Mouse (Mus musculus): Measurements from ENCODE around the gene Gm10799.

Gm10799 gene

GRCm38 (mm10) chr2:104064152-104064551 lies 4.2 kb downstream of the Gm10799 start:
- DNase-seq = no peak

DNA sequence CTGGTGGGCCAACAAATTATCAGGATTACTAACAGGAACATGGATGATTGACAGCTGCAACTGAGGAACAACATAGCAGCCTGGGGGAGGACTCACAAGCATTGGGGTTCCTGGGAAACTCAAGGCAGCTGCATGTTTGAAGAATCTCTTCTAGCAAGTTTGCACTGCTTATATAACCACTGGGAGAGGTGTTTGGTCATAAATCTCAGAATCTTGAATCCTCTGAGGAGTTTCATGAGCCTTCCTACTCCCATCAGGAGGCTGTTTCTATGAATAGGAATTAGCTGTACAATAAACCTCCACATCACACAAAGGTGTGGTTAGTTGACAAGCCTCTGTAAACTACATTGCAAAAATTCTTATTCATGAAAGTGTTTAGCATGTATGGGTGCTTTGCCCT lies 5.7 kb downstream of the Gm10799 start:
- DNase-seq = no peak

GRCm38 (mm10) chr2:104060996-104061395 lies 7.4 kb downstream of the Gm10799 start:
- DNase-seq = no peak

DNA sequence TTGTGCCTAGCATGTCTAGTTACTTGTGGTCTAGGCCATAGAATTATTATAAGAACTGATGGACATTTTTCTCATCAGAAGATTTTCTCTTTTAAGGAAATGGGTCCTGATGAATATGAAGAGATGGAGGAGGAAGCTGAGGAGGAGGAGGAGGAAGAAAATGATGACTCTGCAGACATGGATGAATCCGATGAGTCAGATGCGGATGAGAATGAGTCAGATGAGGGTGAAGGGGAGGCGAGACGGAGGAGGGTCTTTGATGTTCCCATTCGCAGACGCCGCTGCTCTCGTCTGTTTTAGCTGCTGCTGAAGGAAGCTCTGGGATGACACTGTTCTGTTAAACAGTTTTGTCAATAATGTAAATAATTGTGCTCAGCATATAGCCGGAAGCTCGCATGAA lies 8.6 kb downstream of the Gm10799 start:
- DNase-seq = no peak

- no peak for DNase-seq
These were observed 9.4 kb downstream of the Gm10799 start for GRCm38 (mm10) chr2:104058954-104059353.

DNA sequence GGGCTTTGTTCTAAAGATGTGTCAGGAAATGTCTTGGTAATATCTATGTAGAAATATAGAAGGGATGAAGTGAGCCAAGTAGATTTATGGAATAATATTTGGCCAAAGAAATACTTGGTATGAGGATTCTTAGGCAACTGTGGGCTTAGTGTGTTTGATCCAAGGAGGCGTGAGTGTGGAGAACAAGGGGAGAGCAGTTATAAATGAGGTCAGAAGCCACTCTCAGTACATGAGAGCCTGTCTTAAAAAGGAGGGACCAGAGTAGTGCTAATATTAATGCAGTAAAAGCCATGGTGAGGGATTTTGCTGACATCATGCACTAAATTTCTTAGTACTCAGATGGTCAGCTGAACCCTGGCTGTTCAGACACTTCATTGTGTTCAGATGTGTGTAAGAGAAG lies 10.0 kb downstream of the Gm10799 start:
- DNase-seq = no peak

DNA sequence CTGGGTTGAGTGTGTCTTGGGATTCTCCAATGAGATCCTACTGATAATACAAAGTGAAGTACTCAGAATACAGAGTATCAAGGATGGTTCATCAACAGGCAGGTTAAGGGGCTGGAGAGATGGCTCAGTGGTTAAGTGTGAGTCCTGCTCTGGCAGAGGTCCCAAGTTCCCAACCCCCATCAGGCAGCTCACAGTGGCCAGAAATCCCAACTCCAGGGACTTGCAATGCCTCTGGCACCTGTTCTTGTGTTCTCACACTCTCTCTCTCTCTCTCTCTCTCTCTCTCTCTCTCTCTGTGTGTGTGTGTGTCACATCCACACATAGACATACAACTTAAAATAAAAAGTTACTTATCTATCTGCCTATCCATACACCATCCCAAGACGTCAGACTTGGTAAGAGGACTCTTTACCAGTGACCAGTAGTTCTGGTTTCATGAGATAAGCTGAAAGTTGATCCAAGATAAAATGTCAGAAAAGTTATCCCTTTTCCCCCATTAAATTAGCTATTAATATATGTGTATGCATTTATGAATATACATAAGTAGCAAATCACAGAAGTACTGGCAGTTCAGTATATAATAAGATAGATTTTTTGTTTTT lies 23.8 kb downstream of the Gm10799 start:
- no peak for DNase-seq

GRCm38 (mm10) chr2:104043624-104044478 lies 24.5 kb downstream of the Gm10799 start:
- DNase-seq = no peak

DNA sequence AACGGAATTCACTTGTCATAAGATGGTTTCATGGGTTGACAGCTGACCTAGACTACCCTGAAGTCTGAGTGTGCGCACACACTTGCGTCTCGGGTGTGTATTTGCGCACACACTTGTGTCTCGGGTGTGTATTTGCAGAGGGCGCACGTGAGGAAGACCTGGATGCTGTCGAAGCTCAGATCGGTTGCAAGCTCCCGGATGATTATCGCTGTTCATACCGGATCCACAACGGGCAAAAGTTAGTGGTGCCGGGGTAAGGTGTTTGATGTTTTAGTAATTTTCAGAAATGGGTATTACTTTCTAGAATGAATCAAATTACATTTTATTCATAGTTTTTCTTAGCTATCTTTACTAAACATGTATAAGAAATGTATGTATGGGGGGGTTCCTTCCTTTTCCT lies 25.6 kb downstream of the Gm10799 start:
- DNase-seq = no peak

GRCm38 (mm10) chr2:104041632-104042031 lies 26.7 kb downstream of the Gm10799 start:
- DNase-seq = no peak

DNA sequence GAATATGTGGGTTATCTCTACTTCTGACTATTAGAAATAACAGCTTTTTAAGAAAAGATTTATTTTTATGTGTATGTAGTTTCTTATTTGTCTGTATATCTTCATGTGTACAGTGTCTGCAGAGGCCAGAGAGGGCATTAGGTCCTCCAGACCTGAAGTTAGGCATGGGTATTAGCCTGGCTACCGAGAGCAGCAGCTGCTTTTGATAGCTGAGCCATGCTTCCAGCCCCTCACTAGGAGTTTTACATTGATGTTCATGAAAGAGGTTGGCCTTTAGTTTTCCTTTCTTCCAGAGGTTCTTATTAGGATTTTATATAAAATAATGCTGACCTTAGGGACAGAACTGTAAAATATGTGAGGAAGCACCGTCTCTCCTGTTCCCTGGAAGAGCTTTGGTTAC lies 30.1 kb downstream of the Gm10799 start:
- no peak for DNase-seq

- DNase-seq = no peak
These were observed 32.0 kb downstream of the Gm10799 start for GRCm38 (mm10) chr2:104036316-104036715.

DNA sequence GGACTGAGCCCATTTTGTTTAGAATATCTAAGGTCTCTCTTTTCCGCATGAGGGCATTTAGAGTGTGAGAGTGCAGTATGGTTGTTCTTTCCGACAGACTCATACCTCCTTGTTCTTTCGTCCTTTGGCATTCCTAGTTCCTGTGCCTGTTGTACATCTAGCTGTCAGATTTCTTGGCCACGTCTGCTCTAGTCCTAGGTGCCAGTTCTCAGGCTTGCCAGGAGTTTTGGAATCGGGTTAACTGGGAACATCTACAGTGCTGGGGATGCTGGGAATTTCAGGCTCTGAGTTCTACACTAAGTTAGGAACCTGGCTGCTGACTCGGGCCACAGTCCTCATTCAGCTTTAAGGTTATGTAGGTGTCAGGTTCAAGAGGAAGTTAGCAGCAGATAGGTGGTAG lies 32.8 kb downstream of the Gm10799 start:
- no peak for DNase-seq

DNA sequence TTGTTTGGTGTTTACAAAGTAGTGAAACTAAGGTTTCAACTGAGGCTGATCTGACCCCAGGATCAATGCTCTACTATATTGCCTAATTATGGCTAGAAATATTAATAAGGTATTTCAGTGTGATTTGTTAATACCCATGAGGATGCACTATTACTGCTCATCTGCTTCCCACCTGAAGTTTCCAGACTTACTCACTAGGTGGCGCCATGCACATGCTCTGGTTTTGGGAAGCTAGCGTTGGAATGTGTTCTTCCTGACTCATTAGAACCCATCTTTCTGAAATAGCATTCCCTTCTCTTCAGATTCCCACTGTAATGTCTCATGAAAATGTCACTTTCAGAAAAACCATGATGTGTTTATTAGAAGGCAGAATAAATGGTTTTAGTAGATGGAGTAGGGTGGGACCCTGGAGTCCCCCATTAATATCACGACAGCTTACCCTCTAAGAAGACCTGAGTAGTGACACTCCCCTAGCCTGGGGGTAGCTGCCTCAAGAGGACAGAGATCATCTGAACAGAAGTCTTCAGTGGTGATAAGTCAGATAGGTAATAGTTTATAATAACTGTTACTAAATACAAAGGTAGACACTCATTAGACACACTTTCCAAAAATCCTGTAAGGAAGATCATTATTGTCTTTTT lies 33.4 kb downstream of the Gm10799 start:
- DNase-seq = peak; percentile 48

DNA sequence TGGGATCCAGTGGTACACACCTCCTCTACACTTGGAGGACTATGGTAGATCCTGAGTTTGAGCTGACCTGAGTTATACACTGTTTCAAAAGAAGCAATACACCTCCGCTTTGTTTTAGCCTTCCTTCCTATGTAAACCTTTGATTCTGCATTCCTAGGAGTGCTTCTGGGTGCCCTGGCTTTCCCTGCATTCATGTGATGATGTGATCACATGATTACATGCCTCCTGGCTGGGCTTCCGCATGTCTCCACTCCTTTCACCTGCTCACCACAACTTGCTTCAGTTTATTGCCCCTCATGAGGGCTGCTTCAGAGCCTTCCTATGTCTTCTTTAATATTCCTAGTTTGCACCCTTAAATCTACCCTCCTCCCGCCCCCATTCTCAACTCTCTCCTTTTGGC lies 36.3 kb downstream of the Gm10799 start:
- no peak for DNase-seq

- DNase-seq = no peak
These were observed 38.0 kb downstream of the Gm10799 start for GRCm38 (mm10) chr2:104030381-104030780.

DNA sequence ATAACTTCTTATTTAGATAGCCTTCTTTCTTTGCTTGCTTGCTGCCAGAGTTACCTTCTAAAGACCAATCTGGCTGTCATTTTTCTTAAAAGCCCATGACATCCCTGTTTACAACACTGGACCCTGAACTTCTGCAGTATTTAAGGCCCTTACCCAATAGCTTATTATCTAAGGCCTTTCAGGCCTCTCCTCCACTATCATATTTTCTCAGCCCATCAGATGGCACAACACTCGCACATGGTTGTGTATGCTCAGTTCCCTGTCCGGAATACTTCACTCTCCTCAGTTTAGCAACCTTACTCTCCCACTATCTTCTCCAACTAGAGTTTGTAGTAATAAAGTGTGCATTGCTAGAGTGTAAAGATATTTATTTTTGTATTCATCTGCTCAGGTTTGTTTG lies 39.3 kb downstream of the Gm10799 start:
- DNase-seq = no peak

DNA sequence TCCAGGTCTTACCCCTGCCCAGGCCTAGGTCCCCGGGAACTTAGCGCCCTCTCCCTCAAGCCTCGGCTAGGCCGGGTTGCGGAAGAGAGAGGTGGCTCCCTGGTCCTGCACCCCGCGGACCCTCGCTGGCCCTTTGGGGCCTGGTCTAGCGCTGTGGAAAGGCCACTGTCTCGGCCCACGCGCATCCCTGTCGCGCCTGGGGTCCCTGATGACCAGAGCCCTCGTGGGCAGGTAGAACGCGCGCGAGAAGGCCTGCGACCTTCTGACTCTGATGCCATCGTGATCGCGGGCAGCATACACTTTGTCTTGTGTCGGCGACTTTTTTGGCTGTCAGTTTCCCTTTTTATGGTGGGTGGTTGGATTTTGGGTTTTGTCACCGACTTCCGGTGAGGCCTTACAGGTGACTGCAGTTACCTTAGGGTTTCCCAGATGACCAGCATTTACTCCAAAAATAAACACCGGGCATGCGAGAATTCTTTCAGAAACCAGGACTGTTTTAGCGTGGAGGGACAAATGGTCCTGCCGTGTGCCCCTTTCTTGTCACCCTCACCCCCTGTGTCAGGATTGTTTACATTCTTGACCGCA lies 40.1 kb downstream of the Gm10799 start, which contains the start of gene 4931422A03Rik:
Gene 4931422A03Rik, minus strand, starts transcription at position 223 of the 585 bp plus-strand sequence.
- no peak for DNase-seq

GRCm38 (mm10) chr2:104027458-104028138 lies 40.8 kb downstream of the Gm10799 start, which contains the start of gene Fbxo3:
Fbxo3 (plus strand) TSS chr2:104027721.
- DNase-seq = peak; percentile 89

GRCm38 (mm10) chr2:104024656-104025055 lies 43.7 kb downstream of the Gm10799 start:
- DNase-seq = no peak

DNA sequence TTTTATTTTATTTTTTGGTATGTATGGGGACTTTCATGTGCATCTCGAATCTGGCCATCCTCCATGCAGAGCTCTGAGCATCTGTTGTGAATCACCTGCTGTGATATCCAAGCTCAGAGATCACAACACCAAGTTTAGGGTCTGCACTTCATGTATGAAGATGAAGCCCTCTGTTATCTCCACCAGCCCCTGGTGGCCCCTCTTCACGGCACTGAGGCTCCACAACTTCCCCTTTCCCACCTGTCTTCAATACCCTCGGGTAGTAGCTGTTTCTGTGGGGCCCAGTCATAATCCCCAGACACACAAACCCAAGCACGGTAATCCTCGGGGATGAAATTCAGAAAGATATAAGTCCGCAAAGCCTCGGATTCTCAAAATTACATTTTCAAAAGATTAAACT lies 45.3 kb downstream of the Gm10799 start:
- no peak for DNase-seq
